Mouse (Mus musculus): ENCODE measurements around the gene Lrrk2.
"Not testable (repeated sequence)": the region's sequence is repeated elsewhere in the genome, so short reads cannot be mapped to it uniquely, and the experiment has no call there.

Gene Lrrk2

GRCm38 (mm10) chr15:91754546-91754945 is 81.6 kb downstream of the Lrrk2 start:
- ChIA-PET CTCF (no interaction called here), POLR2A (no interaction called here)

DNA sequence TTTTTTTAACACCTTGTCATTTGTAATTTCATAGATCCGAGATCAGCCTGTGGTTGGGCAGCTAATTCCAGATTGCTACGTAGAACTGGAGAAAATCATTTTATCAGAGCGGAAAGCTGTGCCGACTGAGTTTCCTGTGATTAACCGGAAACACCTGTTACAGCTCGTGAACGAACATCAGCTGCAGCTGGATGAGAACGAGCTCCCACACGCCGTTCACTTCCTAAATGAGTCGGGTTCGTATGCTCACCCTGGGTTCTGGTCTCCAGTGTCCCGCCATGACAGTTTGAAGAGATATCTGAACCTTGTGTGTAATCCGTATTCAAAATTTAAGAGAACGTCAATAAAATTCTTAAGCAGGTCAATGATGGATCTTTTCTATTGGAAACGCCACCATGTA is 82.8 kb downstream of the Lrrk2 start:
- CTCF ChIA-PET = no interaction called here
- POLR2A ChIA-PET = no interaction called here

DNA sequence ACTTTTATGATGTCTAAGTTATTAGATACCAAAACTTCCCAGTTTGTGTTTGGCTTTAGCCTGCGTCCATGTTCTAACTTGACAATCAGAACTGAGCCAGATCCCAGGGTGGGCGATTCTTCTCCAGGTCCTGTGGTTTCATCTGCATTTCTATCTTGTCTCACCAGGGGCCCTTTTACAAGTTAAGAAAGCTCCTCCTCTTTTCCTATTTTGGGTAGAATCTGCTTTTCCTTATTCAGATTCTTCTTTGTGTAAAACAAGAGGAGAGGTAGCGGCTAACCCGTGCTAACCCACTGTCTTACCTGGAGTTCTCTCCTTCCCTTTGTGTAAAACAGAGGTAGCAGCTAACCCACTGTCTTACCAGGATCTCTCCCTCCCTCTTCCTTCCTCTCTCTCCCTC is 99.1 kb downstream of the Lrrk2 start:
- POLR2A ChIA-PET = interaction anchor here in 2 of 4 experiments (1.4 to 1.5 kb wide), 2 partner anchors 9 to 199 kb away, joined by 3 to 4 read pairs; partner anchors contain the start of gene Slc2a13 (in 1 of the 2)

DNA sequence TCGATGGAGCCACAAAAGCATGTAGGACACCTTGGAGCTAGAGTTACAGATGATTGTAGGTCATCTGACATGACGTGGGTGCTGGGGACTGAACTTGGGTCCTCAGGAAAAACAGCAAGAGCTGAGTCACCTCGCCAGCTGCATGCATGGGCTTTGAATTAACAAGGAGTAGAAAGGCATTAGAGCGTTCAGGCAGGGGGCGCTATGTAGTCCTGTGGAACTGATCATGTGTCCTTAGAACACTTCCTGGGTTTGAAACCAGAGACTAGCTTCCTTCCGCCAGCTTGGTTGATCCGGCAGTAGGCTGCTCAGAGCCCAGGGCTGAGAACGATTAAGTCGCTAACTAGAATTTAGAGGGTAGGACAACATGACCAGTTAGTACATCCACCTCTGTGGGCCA is 106.2 kb downstream of the Lrrk2 start:
- CTCF ChIA-PET = interaction anchor here in 3 of 4 experiments (0.5 to 1.1 kb wide), 6 partner anchors 9 to 1747 kb away, joined by 3 to 6 read pairs (median 3); no protein-coding TSS in a partner anchor
- POLR2A ChIA-PET = interaction anchor here in 1 of 4 experiments (0.6 kb wide), 1 partner anchor 39 kb away, joined by 4 read pairs; no protein-coding TSS in a partner anchor

More for the DNA sequence above, 99.1 kb downstream of the Lrrk2 start:
- CTCF ChIA-PET = interaction anchor here in 2 of 4 experiments (0.6 to 2.1 kb wide), 2 partner anchors 9 to 162 kb away, joined by 3 to 4 read pairs; no protein-coding TSS in a partner anchor

DNA sequence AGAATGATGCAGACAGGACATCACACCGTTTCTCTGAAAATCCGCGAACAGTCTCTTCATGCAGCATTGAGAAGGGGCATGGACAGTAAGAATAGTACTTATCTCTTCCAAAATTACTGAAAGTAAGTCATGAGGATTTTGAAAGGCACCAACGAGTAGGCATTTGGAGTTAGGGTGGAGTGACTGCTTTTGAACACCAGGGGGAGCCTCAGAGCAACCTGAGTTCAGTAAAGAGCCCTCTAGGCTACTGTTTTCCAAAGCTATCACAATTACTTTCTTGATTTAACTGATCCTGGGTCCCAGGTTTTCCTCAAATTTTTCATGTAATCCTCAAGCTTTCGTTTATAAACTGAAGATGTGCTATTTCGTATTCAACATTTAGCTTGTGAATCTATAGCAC is 108.2 kb downstream of the Lrrk2 start:
- POLR2A ChIA-PET = interaction anchor here in 1 of 4 experiments (1.0 kb wide), 1 partner anchor 10 kb away, joined by 3 read pairs; no protein-coding TSS in a partner anchor

GRCm38 (mm10) chr15:91788338-91788737 is 115.4 kb downstream of the Lrrk2 start:
- ChIA-PET CTCF (interaction anchor here in 1 of 4 experiments (1.2 kb wide), 1 partner anchor 9 kb away, joined by 3 read pairs; no protein-coding TSS in a partner anchor), POLR2A (no interaction called here)

More for the DNA sequence above, 108.2 kb downstream of the Lrrk2 start:
- CTCF ChIA-PET = interaction anchor here in 3 of 4 experiments (0.8 to 1.8 kb wide), 8 partner anchors 9 to 162 kb away, joined by 3 to 6 read pairs (median 3); no protein-coding TSS in a partner anchor

DNA sequence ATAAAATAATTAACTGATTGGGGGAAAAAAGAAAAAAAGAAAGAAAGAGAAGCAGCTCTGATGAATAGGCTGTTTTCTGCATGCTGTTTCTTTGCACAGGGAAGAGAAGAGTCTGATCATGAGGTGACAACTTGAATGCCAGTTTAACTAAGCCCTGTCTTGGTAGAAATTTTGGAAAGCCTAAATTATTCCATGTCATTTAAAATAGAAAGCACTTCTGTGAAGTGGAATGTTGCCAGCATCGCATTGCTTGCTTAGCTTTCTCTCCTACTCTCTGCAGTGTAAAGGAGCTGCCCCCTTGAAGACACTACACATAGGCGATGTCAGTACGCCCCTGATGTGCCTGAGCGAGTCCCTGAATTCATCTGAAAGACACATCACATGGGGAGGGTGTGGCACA is 133.5 kb downstream of the Lrrk2 start:
- CTCF ChIA-PET = interaction anchor here in 1 of 4 experiments (0.8 kb wide), 1 partner anchor 94 kb away, joined by 4 read pairs; no protein-coding TSS in a partner anchor
- POLR2A ChIA-PET = interaction anchor here in 1 of 4 experiments (0.8 kb wide), 1 partner anchor 60 kb away, joined by 3 read pairs; no protein-coding TSS in a partner anchor

GRCm38 (mm10) chr15:91835319-91835718 is 162.3 kb downstream of the Lrrk2 start:
- CTCF ChIA-PET = no interaction called here
- POLR2A ChIA-PET = no interaction called here

DNA sequence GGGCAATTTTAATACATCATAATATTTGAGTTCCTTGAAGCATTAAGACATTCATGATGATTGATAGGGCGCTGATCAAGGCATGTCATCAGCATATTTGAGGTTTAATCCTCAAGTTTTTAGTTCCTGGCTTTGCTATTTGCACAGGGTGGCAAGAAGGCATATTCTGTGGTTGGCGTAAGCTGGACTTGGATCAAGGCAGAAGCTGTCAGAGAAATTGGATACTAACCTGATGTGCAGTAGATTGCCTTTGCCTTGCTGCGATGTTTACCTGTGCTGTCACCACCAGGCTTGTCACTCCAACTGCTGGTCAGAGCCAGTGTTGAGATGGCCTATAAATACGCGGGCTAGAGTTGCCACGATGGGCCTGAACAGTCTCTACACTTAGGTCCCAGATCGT is 165.0 kb downstream of the Lrrk2 start, which contains the start of gene Smgc:
Gene Smgc (plus strand): TSS at position 301 of the 400 bp plus-strand sequence.
- CTCF ChIA-PET = no interaction called here
- POLR2A ChIA-PET = no interaction called here

GRCm38 (mm10) chr15:91864130-91864529 is 191.2 kb downstream of the Lrrk2 start:
- CTCF ChIA-PET = interaction anchor here in 1 of 4 experiments (0.7 kb wide), 1 partner anchor 31 kb away, joined by 3 read pairs; no protein-coding TSS in a partner anchor
- POLR2A ChIA-PET = not testable (repeated sequence)
